Mouse (Mus musculus): ENCODE results near the gene Cog5. TPM values are rescaled to one million over a fixed set of nuclear protein-coding genes. Genes with fewer than 3 reads are reported as not detected.

Gene Cog5
- polyA plus RNA-seq, 1 experiment from 2014 or later = 34.8 TPM

DNA sequence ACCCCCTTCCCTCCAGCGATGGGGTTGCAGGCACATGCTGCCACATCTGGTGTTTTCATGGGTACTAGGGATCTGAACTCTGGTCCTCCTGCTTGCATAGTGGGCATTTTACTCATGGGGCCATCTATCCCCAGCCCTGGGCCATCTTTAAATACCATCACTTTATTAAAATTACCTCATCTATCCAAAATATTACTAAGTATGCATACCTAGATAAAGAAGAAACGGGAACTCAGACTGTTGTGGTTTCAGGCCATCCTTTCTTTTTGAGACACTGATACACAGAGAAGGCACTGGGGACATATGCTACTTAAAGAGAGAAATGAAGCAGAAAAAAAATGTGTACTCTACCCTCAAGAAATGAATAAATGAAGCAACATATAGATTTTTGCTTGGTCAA is 331.8 kb downstream of the Cog5 start:
- Histone ChIP-seq H3K4me1 (ENCODE audit: control insufficient read depth, insufficient read depth, low read length) (no peaks in the 10 kb centered on the region), H3K4me2 (ENCODE audit: low read depth) (no peak overlapping the region), H3K27ac (ENCODE audit: low read depth, low read length) (no peak overlapping the region), H3K9ac (ENCODE audit: low read length) (no peak overlapping the region), H3K4me3 (ENCODE audit: low read depth, low read length) (no peak overlapping the region), H3K27me3 (ENCODE audit: control insufficient read depth, insufficient read depth, low read length) (no peaks in the 10 kb centered on the region), H3K9me3 (ENCODE audit: control insufficient read depth, low read length) (no peaks in the 10 kb centered on the region), H3K36me3 (ENCODE audit: control insufficient read depth, insufficient read depth, low read length) (no peaks in the 10 kb centered on the region)
- ATAC-seq (ENCODE audit: insufficient read depth, low FRiP score, low TSS enrichment) (no peak), DNase-seq (ENCODE audit: low spot score) (no peak)
- WGBS = 80% methylated on average over 2 of the region's 2 CpGs

Other genes with a start within 250 kb of the Cog5 start
- gene Cbll1, start 155.3 kb upstream of the Cog5 start, polyA plus RNA-seq (2014; fragmentation: Nextera tagmentation; extraction: Ambion mirVana) = 27.2 and 27.8 TPM in 2 replicates
- gene Slc26a4, start 94.9 kb upstream of the Cog5 start, polyA plus RNA-seq (2014; fragmentation: Nextera tagmentation; extraction: Ambion mirVana) = not detected in 2 replicates
- 25.9 and 28.8 TPM in 2 replicates for gene Bcap29, start 20.2 kb upstream of the Cog5 start, polyA plus RNA-seq (2014; fragmentation: Nextera tagmentation; extraction: Ambion mirVana)
- gene Dus4l, start within 50 bp of the Cog5 start, polyA plus RNA-seq (2014; fragmentation: Nextera tagmentation; extraction: Ambion mirVana) = 10.4 and 10.9 TPM in 2 replicates
- gene Gpr22, start 59.1 kb downstream of the Cog5 start, polyA plus RNA-seq (2014; fragmentation: Nextera tagmentation; extraction: Ambion mirVana) = 4.5 and 6.3 TPM in 2 replicates